Mouse (Mus musculus): ENCODE measurements at regions not wholly inside any gene's neighbourhood (a gene's known extent, or its start where the extent isn't known, plus 50 kb on each side); places are given as distances from the start of the nearest gene placed in this dataset.
A peak's percentile ranks its signal among the peaks of the same experiment; 100 is the strongest.

GRCm38 (mm10) chr13:69182478-69182877, 183.1 kb upstream of the Adcy2 start:
- DNase-seq = no peak

- DNase-seq = no peak
Observed at GRCm38 (mm10) chr13:69190661-69191060, 191.3 kb upstream of the Adcy2 start.

- DNase-seq = no peak
Observed at GRCm38 (mm10) chr13:69196464-69196871, 197.1 kb upstream of the Adcy2 start.

DNA sequence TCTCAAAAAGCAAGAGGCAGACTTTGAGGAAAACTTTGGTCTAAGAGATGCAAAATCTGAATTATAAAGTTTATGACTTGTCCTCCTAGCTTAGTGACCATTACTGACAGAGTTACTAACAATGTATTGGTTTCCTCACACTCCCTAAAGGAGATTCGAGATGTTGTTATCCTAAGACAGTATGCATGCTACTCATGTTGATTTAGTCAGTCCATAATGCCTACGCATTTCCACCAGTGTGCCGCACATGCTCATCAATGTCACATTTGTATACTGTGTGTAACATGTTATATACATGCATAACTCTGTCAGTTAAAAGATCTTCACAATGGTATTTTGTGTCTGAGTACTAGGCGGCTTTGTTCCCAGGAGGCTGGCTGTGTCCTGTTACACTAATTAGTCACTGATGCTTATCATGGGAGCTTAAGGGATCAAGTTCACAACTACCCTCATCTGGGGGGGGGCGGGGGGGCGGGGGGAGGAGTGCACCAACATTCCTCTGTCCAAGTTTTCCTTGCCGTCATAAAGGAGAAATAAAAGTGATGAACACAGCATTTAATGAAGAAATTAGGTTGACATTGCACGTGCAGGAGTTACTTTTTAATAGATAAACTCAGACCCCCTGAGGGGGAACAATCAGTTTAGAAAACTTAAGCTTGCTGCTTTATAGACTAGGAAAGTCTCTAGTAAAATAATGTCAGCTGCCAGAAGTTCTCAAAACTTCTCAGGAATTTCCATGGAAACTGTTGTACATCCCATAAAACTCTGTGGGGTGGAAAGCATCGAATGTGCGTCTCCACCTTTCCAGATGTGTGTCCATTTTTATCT, 208.6 kb upstream of the Adcy2 start:
- no peak for DNase-seq

- DNase-seq = no peak
Observed at GRCm38 (mm10) chr13:69208569-69208881, 209.2 kb upstream of the Adcy2 start.

- no peak for DNase-seq
Observed at GRCm38 (mm10) chr13:69216579-69216978, 217.2 kb upstream of the Adcy2 start.

DNA sequence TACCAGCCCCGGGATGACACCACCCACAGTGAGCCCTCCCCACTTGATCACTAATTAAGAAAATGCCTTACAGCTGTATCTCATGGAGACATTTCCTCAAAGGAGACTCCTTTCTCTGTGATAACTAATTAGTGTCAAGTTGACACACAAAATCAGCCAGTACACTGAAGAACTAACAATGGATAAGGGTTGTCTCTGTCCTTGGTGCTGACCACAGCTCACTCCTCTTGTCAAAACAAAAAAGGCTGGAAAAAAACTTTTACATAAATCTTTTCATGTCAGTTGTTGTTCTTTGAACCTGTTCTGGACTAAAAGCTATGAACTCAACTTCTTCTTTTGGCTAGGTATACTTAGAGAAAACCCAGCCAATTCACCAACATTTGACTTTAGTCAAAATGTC, 221.1 kb upstream of the Adcy2 start:
- no peak for DNase-seq

- no peak for DNase-seq
Observed at GRCm38 (mm10) chr13:69226538-69226937, 227.2 kb upstream of the Adcy2 start.

DNA sequence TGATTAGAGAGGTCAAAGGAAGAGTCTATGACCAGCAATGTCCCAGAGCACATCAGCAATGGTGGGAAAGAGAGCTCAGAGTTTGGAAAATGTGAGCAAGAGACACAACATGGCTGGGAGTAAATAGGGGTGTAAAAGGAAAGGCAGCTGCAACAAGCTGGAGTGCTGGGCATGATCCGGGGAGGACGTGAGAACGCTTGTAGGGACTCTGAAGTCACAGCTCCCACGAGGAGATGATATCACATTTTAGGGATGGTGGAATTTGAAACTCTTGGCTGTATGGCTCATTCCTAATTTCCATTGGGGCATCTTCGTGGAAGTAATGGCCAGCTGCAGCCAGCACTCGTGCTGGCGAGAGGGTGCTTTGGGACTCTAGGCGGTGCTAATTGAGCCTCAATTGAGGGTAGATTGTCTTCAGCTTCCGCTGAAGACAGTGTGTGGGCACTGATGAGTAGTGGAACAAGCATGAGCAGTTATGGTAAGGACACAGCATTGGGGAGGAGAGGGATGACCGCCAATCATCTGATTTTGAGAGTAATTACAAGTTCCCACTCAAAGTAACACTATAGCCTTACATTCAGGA, 231.1 kb upstream of the Adcy2 start:
- no peak for DNase-seq

- DNase-seq = peak; percentile 46
Observed at GRCm38 (mm10) chr13:69236386-69236785, 237.0 kb upstream of the Adcy2 start.

DNA sequence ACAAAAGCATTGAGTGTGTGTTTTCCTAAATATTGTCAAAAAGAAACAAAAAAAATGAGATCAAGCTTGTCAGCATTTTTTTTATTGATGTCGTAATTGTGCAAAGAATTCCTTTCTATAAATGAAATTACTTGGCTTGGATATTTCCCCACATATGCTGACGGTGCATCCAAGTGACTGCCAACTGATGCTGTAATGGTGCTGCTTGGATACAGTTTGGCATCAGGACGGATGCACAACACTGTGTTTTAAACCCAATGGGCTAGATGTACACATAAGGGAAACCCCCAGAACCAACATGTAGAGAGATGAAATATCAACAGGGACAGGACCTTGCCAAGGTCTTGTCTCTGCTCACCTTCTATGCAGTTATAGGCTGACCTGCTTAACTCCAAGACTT, 238.6 kb upstream of the Adcy2 start:
- no peak for DNase-seq

- no peak for DNase-seq
Observed at GRCm38 (mm10) chr13:69239261-69239915, 240.0 kb upstream of the Adcy2 start.

DNA sequence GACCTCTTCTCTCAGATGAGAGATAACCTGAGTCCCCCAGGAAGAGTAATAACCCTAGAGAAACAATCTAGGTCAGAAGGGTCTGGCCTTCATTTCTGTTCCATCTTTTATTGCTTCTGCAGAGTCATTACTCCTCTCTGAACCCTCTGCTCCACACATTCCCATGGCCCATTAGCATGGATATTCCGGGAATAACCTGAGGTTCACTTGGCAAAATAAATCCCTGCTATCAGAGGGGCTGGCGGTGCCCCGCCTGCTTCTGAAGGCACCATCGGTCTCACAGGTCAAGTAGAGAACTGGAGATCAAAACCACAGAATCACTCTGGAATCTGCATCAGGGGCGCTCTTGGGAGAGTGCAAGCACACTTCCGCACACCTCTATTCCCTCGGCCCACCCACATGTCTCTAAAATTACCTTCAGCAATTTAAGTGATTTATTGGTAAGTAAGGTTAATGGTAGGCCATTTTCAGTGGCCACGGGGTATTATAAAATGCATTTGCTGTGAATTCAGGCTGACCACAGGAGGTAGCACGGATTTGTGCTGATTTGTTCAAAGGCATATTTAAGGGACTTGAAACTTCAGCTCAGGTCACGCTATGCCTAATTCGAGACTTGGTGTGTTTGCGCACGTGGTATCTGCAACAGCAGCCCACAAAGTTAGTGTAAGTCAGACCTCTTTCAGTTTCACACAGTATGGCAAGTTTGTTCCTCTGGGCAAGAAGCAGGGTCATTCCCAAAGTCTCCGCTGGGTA, 243.4 kb upstream of the Adcy2 start:
- no peak for DNase-seq

GRCm38 (mm10) chr13:69250334-69251129, 251.2 kb upstream of the Adcy2 start:
- no peak for DNase-seq

GRCm38 (mm10) chr13:69251130-69251561, 251.8 kb upstream of the Adcy2 start:
- DNase-seq = no peak

- no peak for DNase-seq
Observed at GRCm38 (mm10) chr13:69252335-69252734, 253.0 kb upstream of the Adcy2 start.

GRCm38 (mm10) chr13:69260485-69260884, 261.1 kb upstream of the Adcy2 start:
- no peak for DNase-seq

GRCm38 (mm10) chr13:69260972-69261371, 261.6 kb upstream of the Adcy2 start:
- no peak for DNase-seq

GRCm38 (mm10) chr13:69263722-69264121, 264.4 kb upstream of the Adcy2 start:
- no peak for DNase-seq

DNA sequence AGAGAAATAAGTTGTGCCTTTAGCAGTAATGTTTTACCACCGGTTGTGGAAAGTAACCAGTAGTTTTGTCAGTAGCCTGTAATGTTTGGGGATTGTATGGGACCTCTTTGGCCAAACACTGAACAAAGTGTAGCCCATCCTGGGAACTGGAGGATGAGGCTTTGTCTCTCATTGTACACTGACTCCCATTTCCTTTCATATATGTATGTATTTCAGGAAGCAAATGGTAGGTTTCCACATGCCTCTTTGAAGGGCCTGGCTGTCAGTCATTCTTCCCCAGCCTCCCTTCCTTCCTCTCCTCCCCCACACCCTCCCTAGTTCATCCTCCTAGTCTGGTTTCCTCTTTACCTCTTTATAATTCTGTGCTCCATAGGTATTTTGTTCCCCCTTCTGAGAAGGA, 266.7 kb upstream of the Adcy2 start:
- no peak for DNase-seq

- DNase-seq = no peak
Observed at GRCm38 (mm10) chr13:69272506-69272905, 261.0 kb upstream of the Nsun2 start.

- DNase-seq = no peak
Observed at GRCm38 (mm10) chr13:69279647-69280046, 253.9 kb upstream of the Nsun2 start.

DNA sequence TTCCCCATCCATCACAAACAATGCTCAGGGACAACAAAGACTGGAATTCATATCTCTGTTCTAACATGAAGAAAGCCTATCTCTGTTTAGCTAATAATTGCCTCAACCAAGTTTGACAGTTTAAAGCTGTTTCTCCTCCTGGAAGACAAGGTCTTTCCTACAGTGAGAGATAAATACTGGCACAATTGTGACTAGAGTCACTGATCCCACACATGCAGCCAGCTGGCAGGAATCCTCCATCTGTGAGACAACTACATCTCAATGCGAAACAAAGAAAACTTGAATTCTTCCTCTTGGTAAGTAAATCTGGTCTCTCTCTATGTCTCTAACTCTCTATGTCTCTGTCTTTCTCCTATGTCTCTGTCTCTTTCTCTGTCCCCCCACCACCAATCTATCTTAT, 239.1 kb upstream of the Nsun2 start:
- DNase-seq = peak; percentile 65

Measured in layer of hippocampus, adult 9-11 months (tissue).